Mouse (Mus musculus): ENCODE data around the gene Msto1. TPM values are rescaled to one million over a fixed set of nuclear protein-coding genes. Genes with fewer than 3 reads are reported as not detected.

Msto1 gene
- polyA plus RNA-seq, 1 experiment from 2014 or later, result 12.0 TPM

DNA sequence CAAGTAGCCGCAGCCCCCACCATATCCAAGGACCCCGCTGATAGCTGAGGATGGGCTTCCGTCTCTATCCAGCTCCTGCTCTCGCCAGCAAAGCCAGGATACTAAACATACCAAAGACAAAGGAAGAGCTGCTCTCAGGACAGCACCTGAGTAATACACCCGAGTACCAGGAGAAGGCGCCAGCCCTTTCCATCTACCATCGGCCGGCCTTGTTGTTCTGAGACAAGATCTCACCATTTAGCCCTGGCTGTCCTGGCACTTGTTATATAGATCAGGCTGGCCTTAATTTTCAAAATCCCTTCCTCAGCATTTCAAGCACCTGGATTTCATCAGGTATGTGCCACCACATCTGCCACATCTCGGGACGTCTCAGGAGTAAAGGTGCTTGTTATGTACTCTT, 25.3 kb upstream of the Msto1 start:
- Histone ChIP-seq H3K36me3 (replicated peaks) (peaks cover 55% of the 10 kb centered on the region), H3K27ac (replicated peaks) (no peak overlapping the region), H3K4me1 (replicated peaks) (peaks cover 6% of the 10 kb centered on the region), H3K4me2 (no peak overlapping the region), H3K9me3 (replicated peaks) (no peaks in the 10 kb centered on the region), H3K27me3 (no peaks in the 10 kb centered on the region), H3K9ac (no peak overlapping the region), H3K4me3 (replicated peaks) (no peak overlapping the region)
- WGBS (ENCODE audit: insufficient replicate concordance), result 83% methylated on average over 10 of the region's 10 CpGs
- ATAC-seq (ENCODE audit: insufficient read depth), result no peak

DNA sequence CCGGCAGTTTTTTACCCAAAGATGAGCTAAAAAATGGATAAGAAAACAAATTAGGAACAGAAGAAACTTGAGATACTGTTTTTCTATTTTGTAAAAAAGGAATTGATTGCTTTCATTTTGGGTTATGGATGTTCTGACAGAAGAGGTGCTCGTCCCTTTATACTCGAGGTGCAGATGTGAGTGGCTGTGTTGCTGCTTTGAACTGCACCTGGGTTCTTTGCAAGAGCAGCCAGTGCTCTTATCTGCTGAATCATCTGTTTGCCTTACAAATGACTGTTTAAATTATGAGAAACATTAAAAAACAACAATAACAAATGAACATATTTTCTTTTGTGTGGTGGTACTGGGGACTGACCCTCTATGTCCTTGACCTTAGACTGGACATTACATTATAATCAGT, 15.7 kb upstream of the Msto1 start:
- Histone ChIP-seq H3K4me1 (replicated peaks) (no peaks in the 10 kb centered on the region), H3K27ac (replicated peaks) (no peak overlapping the region), H3K36me3 (replicated peaks) (peaks cover 85% of the 10 kb centered on the region), H3K9ac (no peak overlapping the region), H3K4me2 (no peak overlapping the region), H3K27me3 (no peaks in the 10 kb centered on the region), H3K4me3 (replicated peaks) (no peak overlapping the region), H3K9me3 (replicated peaks) (no peaks in the 10 kb centered on the region)
- WGBS (ENCODE audit: insufficient replicate concordance), result 68% methylated on average over 3 of the region's 3 CpGs
- no peak for ATAC-seq (ENCODE audit: insufficient read depth)

DNA sequence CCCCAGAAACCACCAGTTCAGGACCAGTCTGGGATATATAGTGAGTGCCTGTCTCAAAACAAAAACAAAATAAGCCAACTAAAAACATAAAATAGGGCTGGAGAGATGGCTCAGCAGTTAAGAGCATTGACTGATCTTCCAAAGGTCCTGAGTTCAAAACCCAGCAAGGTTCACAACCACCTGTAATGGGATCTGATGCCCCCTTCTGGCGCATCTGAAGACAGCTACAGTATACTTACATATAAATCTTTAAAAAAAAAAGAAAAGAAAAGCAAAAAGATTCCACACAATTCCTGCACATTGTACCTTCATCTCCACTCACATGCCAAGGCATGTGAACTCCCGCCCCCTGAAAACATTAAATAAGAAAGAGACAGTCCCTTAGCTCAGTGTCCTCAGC, 11.9 kb upstream of the Msto1 start:
- Histone ChIP-seq H3K27me3 (no peaks in the 10 kb centered on the region), H3K9me3 (replicated peaks) (no peaks in the 10 kb centered on the region), H3K4me3 (replicated peaks) (no peak overlapping the region), H3K27ac (replicated peaks) (no peak overlapping the region), H3K36me3 (replicated peaks) (peaks cover 85% of the 10 kb centered on the region), H3K4me1 (replicated peaks) (no peaks in the 10 kb centered on the region), H3K4me2 (no peak overlapping the region), H3K9ac (no peak overlapping the region)
- 86% methylated on average over 2 of the region's 2 CpGs for WGBS (ENCODE audit: insufficient replicate concordance)
- no peak for ATAC-seq (ENCODE audit: insufficient read depth)

DNA sequence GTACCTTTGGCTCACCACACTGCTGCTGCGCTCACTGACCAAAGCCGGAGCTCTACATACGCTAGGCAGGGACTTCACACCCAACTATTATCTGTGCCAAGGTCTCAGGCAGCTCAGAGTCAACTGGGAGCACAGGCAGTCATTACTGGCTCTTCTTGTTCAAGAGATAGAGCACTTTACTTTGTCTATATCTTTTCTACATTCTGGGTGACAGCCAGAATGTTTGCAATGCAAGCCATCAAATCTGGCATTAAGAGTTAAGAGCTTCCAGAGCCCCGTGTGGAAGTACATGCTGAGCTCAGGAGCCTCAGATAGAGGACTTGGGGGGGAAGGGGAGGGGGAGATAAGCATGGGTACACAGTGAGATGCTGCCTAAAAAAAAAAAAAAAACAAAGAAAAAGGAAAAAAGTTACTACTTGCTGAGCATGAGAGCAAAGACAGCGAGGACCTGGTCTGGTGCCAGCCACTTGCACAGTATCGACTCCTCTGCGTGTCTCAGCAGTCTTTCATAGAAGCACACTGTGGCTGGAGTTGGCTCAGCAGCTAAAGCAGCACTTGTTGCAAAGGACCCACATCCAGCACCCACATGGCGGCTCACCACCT, 10.3 kb upstream of the Msto1 start:
- H3K36me3 ChIP-seq (replicated peaks), result peaks cover 72% of the 10 kb centered on the region
- 74% methylated on average over 8 of the region's 8 CpGs for WGBS (ENCODE audit: insufficient replicate concordance)
- ATAC-seq (ENCODE audit: insufficient read depth), result no peak
- no peaks in the 10 kb centered on the region for H3K27me3 ChIP-seq
- H3K27ac ChIP-seq (replicated peaks), result no peak overlapping the region
- no peak overlapping the region for H3K9ac ChIP-seq
- no peak overlapping the region for H3K4me3 ChIP-seq (replicated peaks)
- no peaks in the 10 kb centered on the region for H3K9me3 ChIP-seq (replicated peaks)
- H3K4me1 ChIP-seq (replicated peaks), result no peaks in the 10 kb centered on the region
- no peak overlapping the region for H3K4me2 ChIP-seq

DNA sequence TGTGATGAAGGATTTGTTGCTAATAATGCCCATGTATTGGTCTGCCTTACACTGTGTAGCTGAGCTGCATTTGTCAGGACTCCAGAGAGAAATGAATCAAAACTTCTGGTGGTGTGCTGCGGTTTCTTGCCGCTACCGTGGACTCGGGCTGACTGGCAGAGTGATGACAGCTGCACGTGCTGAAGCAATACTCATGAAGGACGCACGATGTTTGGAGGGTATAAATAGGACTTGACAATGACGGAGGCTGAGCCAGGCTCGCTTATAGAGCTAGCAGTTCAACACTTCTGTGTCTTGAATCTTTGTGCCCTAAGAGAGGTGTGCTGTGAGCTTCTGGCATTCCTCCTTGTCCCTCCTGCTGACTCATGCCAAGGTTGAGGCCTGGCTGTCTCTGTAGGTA, 7.6 kb upstream of the Msto1 start:
- Histone ChIP-seq H3K27ac (replicated peaks) (no peak overlapping the region), H3K36me3 (replicated peaks) (peaks cover 48% of the 10 kb centered on the region), H3K9me3 (replicated peaks) (no peaks in the 10 kb centered on the region), H3K4me2 (no peak overlapping the region), H3K4me3 (replicated peaks) (no peak overlapping the region), H3K9ac (no peak overlapping the region), H3K4me1 (replicated peaks) (no peaks in the 10 kb centered on the region), H3K27me3 (no peaks in the 10 kb centered on the region)
- ATAC-seq (ENCODE audit: insufficient read depth), result no peak
- 83% methylated on average over 9 of the region's 9 CpGs for WGBS (ENCODE audit: insufficient replicate concordance)

DNA sequence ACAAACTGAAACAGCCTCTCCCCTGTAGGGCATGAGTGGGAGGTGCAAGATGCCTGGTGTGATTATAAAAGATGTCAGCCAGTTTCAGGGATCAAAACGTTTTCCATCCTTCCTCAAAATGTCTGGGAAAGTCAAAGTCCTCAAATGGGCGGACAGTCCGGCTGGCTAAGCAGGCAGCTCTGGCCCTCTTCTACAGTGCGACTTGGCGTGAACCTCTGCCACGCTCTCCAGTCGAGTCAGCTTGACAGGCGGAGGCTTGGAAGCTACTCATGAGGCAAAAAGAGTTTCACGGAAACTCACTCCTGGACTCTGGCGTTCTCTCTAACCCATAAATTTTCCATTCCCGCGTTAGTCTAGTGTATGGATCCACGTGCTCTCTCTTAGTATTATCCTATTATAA, 5.2 kb upstream of the Msto1 start:
- no peak overlapping the region for H3K4me2 ChIP-seq
- ATAC-seq (ENCODE audit: insufficient read depth), result no peak
- H3K9ac ChIP-seq, result no peak overlapping the region
- H3K27ac ChIP-seq (replicated peaks), result no peak overlapping the region
- H3K36me3 ChIP-seq (replicated peaks), result peaks cover 34% of the 10 kb centered on the region
- no peak overlapping the region for H3K4me3 ChIP-seq (replicated peaks)
- H3K9me3 ChIP-seq (replicated peaks), result no peaks in the 10 kb centered on the region
- H3K4me1 ChIP-seq (replicated peaks), result peaks cover 7% of the 10 kb centered on the region
- no peaks in the 10 kb centered on the region for H3K27me3 ChIP-seq
- WGBS (ENCODE audit: insufficient replicate concordance), result 76% methylated on average over 13 of the region's 13 CpGs

DNA sequence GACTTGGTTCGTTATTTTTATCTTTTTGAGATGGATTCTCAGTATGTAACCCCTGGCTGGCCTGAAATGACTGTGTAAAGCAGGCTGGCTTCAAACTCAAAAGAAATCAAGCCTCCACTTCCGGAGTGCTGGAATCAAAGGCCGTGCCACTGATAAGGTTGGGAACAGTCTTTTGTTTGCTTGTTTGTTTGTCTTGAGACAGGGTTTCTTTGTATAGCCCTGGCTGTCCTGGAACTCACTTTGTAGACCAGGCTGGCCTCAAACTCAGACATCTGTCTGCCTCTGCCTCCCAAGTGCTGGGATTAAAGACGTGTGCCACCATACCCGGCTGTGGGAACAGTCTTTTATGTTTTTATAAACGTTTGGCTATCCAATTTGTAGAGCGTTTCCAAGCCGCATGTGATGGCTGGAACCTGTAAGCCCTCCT, 598 bp upstream of the Msto1 start:
- H3K27ac ChIP-seq (replicated peaks), result peak overlapping the region; percentile 69
- H3K36me3 ChIP-seq (replicated peaks), result peaks cover 26% of the 10 kb centered on the region
- no peaks in the 10 kb centered on the region for H3K9me3 ChIP-seq (replicated peaks)
- peak overlapping the region; percentile 66 for H3K4me3 ChIP-seq (replicated peaks)
- H3K4me2 ChIP-seq, result peak overlapping the region; percentile 97
- no peaks in the 10 kb centered on the region for H3K27me3 ChIP-seq
- H3K9ac ChIP-seq, result peak overlapping the region; percentile 59
- WGBS (ENCODE audit: insufficient replicate concordance), result 25% methylated on average over 8 of the region's 8 CpGs
- ATAC-seq (ENCODE audit: insufficient read depth), result peak; percentile 10; the same call in 1 of the 2 replicates
- peaks cover 19% of the 10 kb centered on the region for H3K4me1 ChIP-seq (replicated peaks)

DNA sequence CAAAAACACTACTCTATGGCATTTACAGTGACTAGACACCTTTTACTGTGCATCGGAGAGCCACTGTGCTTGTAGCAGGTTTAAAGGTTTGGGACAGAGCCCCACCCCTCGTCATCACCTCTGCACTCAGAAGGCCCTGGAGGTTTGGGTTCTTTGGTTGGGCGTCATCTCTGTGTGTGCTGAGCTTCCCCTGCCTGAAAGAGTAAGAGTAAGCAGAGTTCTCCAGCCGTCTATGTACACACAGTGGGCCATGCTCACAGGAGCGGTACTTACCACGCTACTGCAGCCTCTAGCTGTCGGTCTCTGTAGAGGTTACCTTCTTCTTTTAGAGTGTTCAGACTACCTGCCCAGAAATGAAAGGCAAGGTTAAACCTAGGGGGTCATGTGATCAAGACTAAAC, 1.2 kb downstream of the Msto1 start:
- H3K9ac ChIP-seq, result peak overlapping the region; percentile 58; the same call in 1 of the 2 replicates
- 82% methylated on average over 7 of the region's 7 CpGs for WGBS (ENCODE audit: insufficient replicate concordance)
- H3K36me3 ChIP-seq (replicated peaks), result peaks cover 44% of the 10 kb centered on the region
- no peak for ATAC-seq (ENCODE audit: insufficient read depth)
- H3K4me3 ChIP-seq (replicated peaks), result peak overlapping the region; percentile 66; the same call in 1 of the 2 replicates
- H3K4me1 ChIP-seq (replicated peaks), result peaks cover 19% of the 10 kb centered on the region
- H3K27ac ChIP-seq (replicated peaks), result no peak overlapping the region
- no peaks in the 10 kb centered on the region for H3K27me3 ChIP-seq
- peak overlapping the region; percentile 97 for H3K4me2 ChIP-seq
- H3K9me3 ChIP-seq (replicated peaks), result no peaks in the 10 kb centered on the region

DNA sequence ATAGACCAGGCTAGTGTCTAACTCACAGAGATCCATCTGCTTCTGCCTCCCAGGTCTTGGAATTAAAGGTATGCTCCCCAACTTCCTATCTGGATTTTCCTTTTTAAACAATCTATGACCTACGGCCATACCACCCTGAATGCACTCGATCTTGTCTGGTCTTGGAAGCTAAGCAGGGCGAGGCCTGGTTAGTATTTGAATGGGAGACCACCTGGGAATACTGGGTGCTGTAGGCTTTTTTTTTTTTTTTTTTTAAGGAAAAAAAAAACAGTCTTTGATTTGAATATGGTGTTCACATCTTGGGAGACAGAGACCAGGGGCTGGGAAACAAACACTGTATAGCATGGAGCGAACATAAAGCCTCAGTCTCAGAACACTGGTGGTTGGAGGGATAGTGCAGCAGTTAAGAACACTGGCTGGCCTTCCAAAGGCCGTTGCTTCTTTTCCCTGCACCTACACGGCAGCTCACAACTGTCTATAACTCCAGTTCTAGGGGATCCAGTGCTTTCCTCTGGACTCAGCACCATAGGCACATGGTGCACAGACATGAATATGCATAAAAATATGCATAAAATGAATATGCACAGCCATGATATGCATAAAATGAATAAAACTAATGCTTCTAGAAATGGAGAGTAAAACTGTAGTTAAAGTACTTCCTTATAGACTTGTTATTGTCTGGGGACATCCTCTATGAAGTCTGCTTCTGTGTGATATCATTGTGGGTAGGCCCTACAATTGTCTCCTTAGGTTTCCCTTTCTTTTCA, 7.2 kb downstream of the Msto1 start:
- H3K27me3 ChIP-seq, result no peaks in the 10 kb centered on the region
- H3K4me2 ChIP-seq, result no peak overlapping the region
- no peak overlapping the region for H3K4me3 ChIP-seq (replicated peaks)
- no peaks in the 10 kb centered on the region for H3K4me1 ChIP-seq (replicated peaks)
- no peak for ATAC-seq (ENCODE audit: insufficient read depth)
- H3K9me3 ChIP-seq (replicated peaks), result no peaks in the 10 kb centered on the region
- no peak overlapping the region for H3K9ac ChIP-seq
- no peak overlapping the region for H3K27ac ChIP-seq (replicated peaks)
- peaks cover 94% of the 10 kb centered on the region for H3K36me3 ChIP-seq (replicated peaks)
- 73% methylated on average over 6 of the region's 6 CpGs for WGBS (ENCODE audit: insufficient replicate concordance)

DNA sequence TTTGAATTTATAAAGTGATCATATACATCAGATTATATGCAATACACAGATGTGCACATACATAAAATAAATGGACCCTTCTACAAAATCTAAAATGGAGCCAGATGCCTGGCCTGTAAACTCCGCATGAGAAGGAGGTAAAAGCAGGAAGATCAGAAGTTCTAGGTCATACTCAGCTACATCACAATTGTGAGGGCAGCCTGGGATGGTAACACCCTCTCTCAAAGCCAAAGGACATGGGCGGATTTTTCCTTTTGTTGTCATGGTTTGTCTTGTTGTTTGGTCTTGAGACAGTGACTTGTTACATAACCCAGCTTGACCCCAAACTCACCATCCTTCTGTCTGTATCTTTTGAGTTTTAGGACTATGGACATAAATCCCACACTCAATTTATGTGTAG, 8.1 kb downstream of the Msto1 start:
- peaks cover 95% of the 10 kb centered on the region for H3K36me3 ChIP-seq (replicated peaks)
- WGBS (ENCODE audit: insufficient replicate concordance), result 80% methylated on average over 2 of the region's 2 CpGs
- H3K4me3 ChIP-seq (replicated peaks), result no peak overlapping the region
- no peaks in the 10 kb centered on the region for H3K9me3 ChIP-seq (replicated peaks)
- H3K9ac ChIP-seq, result no peak overlapping the region
- no peaks in the 10 kb centered on the region for H3K27me3 ChIP-seq
- H3K27ac ChIP-seq (replicated peaks), result no peak overlapping the region
- H3K4me1 ChIP-seq (replicated peaks), result no peaks in the 10 kb centered on the region
- ATAC-seq (ENCODE audit: insufficient read depth), result no peak
- no peak overlapping the region for H3K4me2 ChIP-seq

DNA sequence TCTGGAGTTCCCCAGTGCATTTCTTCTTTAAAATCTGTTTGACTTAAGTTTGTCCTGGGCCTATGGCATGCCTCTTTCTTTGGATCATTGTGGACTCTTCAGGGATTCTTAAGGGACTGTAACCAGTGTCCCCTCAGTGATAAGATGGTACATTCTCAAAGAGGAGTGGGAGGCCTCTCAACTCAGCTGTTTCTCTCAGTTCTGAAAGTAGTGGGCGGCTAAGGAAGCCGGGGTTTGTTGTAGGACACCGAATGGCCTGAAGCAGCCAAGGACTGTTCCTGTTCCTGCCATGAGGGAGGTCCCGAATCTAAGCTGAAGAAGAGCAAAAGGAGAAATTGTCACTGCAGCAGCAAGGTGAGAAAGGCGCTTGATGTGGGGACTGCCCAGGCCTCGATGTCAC, 8.6 kb downstream of the Msto1 start:
- Histone ChIP-seq H3K9ac (no peak overlapping the region), H3K36me3 (replicated peaks) (peaks cover 91% of the 10 kb centered on the region), H3K27ac (replicated peaks) (no peak overlapping the region), H3K9me3 (replicated peaks) (no peaks in the 10 kb centered on the region), H3K4me2 (no peak overlapping the region), H3K4me3 (replicated peaks) (no peak overlapping the region), H3K4me1 (replicated peaks) (no peaks in the 10 kb centered on the region), H3K27me3 (no peaks in the 10 kb centered on the region)
- 76% methylated on average over 6 of the region's 6 CpGs for WGBS (ENCODE audit: insufficient replicate concordance)
- no peak for ATAC-seq (ENCODE audit: insufficient read depth)

All from liver, embryonic 15.5 days (tissue).